Mouse (Mus musculus): ENCODE data around the gene Sec24b. TPM values are rescaled to one million over a fixed set of nuclear protein-coding genes. Genes with fewer than 3 reads are reported as not detected.

Gene Sec24b
- polyA plus RNA-seq, 1 experiment from 2014 or later, result 33.6 TPM

GRCm38 (mm10) chr3:130052541-130053298 is 8.6 kb downstream of the Sec24b start:
- Histone ChIP-seq H3K9me3 (ENCODE audit: control insufficient read depth, low read length) (no peaks in the 10 kb centered on the region), H3K4me2 (ENCODE audit: low read depth, severe bottlenecking) (no peak overlapping the region), H3K27me3 (ENCODE audit: control insufficient read depth, insufficient read depth, low read length) (no peaks in the 10 kb centered on the region), H3K36me3 (ENCODE audit: control insufficient read depth, insufficient read depth, low read length) (peaks cover 4% of the 10 kb centered on the region; the same call in 1 of the 2 replicates), H3K4me3 (ENCODE audit: low read depth, low read length) (no peak overlapping the region), H3K9ac (ENCODE audit: low read length) (no peak overlapping the region), H3K4me1 (ENCODE audit: control insufficient read depth, insufficient read depth, low read length) (no peaks in the 10 kb centered on the region), H3K27ac (replicated peaks; ENCODE audit: low read depth, low read length) (no peak overlapping the region)
- DNase-seq (ENCODE audit: low spot score) (no peak), ATAC-seq (ENCODE audit: insufficient number of reproducible peaks, low FRiP score, low TSS enrichment, low read depth) (no peak)
- WGBS, result 88% methylated on average over 6 of the region's 6 CpGs

- H3K4me2 ChIP-seq (ENCODE audit: low read depth, severe bottlenecking), result no peak overlapping the region
- H3K9me3 ChIP-seq (ENCODE audit: control insufficient read depth, low read length), result no peaks in the 10 kb centered on the region
- H3K9ac ChIP-seq (ENCODE audit: low read length), result no peak overlapping the region
- no peak overlapping the region for H3K4me3 ChIP-seq (ENCODE audit: low read depth, low read length)
- DNase-seq (ENCODE audit: low spot score), result no peak
- H3K27me3 ChIP-seq (ENCODE audit: control insufficient read depth, insufficient read depth, low read length), result no peaks in the 10 kb centered on the region
- 84% methylated on average over 8 of the region's 8 CpGs for WGBS
- H3K4me1 ChIP-seq (ENCODE audit: control insufficient read depth, insufficient read depth, low read length), result no peaks in the 10 kb centered on the region
- no peak overlapping the region for H3K27ac ChIP-seq (replicated peaks; ENCODE audit: low read depth, low read length)
- H3K36me3 ChIP-seq (ENCODE audit: control insufficient read depth, insufficient read depth, low read length), result peaks cover 2% of the 10 kb centered on the region; the same call in 1 of the 2 replicates
- no peak for ATAC-seq (ENCODE audit: insufficient number of reproducible peaks, low FRiP score, low TSS enrichment, low read depth)
Measured at GRCm38 (mm10) chr3:130052116-130052515, 9.2 kb downstream of the Sec24b start.

GRCm38 (mm10) chr3:130040711-130041110 is 20.6 kb downstream of the Sec24b start:
- DNase-seq (ENCODE audit: low spot score) (no peak), ATAC-seq (ENCODE audit: insufficient number of reproducible peaks, low FRiP score, low TSS enrichment, low read depth) (no peak)
- H3K27me3 ChIP-seq (ENCODE audit: control insufficient read depth, insufficient read depth, low read length), result no peaks in the 10 kb centered on the region
- no peak overlapping the region for H3K27ac ChIP-seq (replicated peaks; ENCODE audit: low read depth, low read length)
- peaks cover 12% of the 10 kb centered on the region for H3K36me3 ChIP-seq (ENCODE audit: control insufficient read depth, insufficient read depth, low read length)
- H3K4me2 ChIP-seq (ENCODE audit: low read depth, severe bottlenecking), result no peak overlapping the region
- no peak overlapping the region for H3K4me3 ChIP-seq (ENCODE audit: low read depth, low read length)
- no peak overlapping the region for H3K9ac ChIP-seq (ENCODE audit: low read length)
- no peaks in the 10 kb centered on the region for H3K4me1 ChIP-seq (ENCODE audit: control insufficient read depth, insufficient read depth, low read length)
- 96% methylated on average over 5 of the region's 5 CpGs for WGBS
- peaks cover 3% of the 10 kb centered on the region for H3K9me3 ChIP-seq (ENCODE audit: control insufficient read depth, low read length)

GRCm38 (mm10) chr3:130040017-130040416 is 21.3 kb downstream of the Sec24b start:
- H3K36me3 ChIP-seq (ENCODE audit: control insufficient read depth, insufficient read depth, low read length), result peaks cover 12% of the 10 kb centered on the region
- ATAC-seq (ENCODE audit: insufficient number of reproducible peaks, low FRiP score, low TSS enrichment, low read depth) (no peak), DNase-seq (ENCODE audit: low spot score) (no peak)
- H3K9ac ChIP-seq (ENCODE audit: low read length), result no peak overlapping the region
- no peak overlapping the region for H3K27ac ChIP-seq (replicated peaks; ENCODE audit: low read depth, low read length)
- H3K27me3 ChIP-seq (ENCODE audit: control insufficient read depth, insufficient read depth, low read length), result no peaks in the 10 kb centered on the region
- H3K4me2 ChIP-seq (ENCODE audit: low read depth, severe bottlenecking), result no peak overlapping the region
- whole genome bisulfite sequencing, result 93% methylated on average over 4 of the region's 4 CpGs
- no peak overlapping the region for H3K4me3 ChIP-seq (ENCODE audit: low read depth, low read length)
- H3K9me3 ChIP-seq (ENCODE audit: control insufficient read depth, low read length), result peaks cover 3% of the 10 kb centered on the region
- H3K4me1 ChIP-seq (ENCODE audit: control insufficient read depth, insufficient read depth, low read length), result no peaks in the 10 kb centered on the region

- Histone ChIP-seq H3K4me2 (ENCODE audit: low read depth, severe bottlenecking) (no peak overlapping the region), H3K4me3 (ENCODE audit: low read depth, low read length) (no peak overlapping the region), H3K9ac (ENCODE audit: low read length) (no peak overlapping the region), H3K9me3 (ENCODE audit: control insufficient read depth, low read length) (no peaks in the 10 kb centered on the region), H3K36me3 (ENCODE audit: control insufficient read depth, insufficient read depth, low read length) (peaks cover 3% of the 10 kb centered on the region; the same call in 1 of the 2 replicates), H3K27me3 (ENCODE audit: control insufficient read depth, insufficient read depth, low read length) (no peaks in the 10 kb centered on the region), H3K4me1 (ENCODE audit: control insufficient read depth, insufficient read depth, low read length) (no peaks in the 10 kb centered on the region), H3K27ac (replicated peaks; ENCODE audit: low read depth, low read length) (no peak overlapping the region)
- ATAC-seq (ENCODE audit: insufficient number of reproducible peaks, low FRiP score, low TSS enrichment, low read depth), result no peak
- WGBS, result 94% methylated on average over 5 of the region's 5 CpGs
- DNase-seq (ENCODE audit: low spot score), result no peak
Measured at GRCm38 (mm10) chr3:130028741-130029140, 32.6 kb downstream of the Sec24b start.

GRCm38 (mm10) chr3:130026181-130026580 is 35.2 kb downstream of the Sec24b start:
- no peak for ATAC-seq (ENCODE audit: insufficient number of reproducible peaks, low FRiP score, low TSS enrichment, low read depth)
- Histone ChIP-seq H3K9ac (ENCODE audit: low read length) (no peak overlapping the region), H3K36me3 (ENCODE audit: control insufficient read depth, insufficient read depth, low read length) (peaks cover 3% of the 10 kb centered on the region; the same call in 1 of the 2 replicates), H3K4me2 (ENCODE audit: low read depth, severe bottlenecking) (no peak overlapping the region), H3K4me1 (ENCODE audit: control insufficient read depth, insufficient read depth, low read length) (no peaks in the 10 kb centered on the region), H3K9me3 (ENCODE audit: control insufficient read depth, low read length) (no peaks in the 10 kb centered on the region), H3K27me3 (ENCODE audit: control insufficient read depth, insufficient read depth, low read length) (no peaks in the 10 kb centered on the region), H3K4me3 (ENCODE audit: low read depth, low read length) (no peak overlapping the region), H3K27ac (replicated peaks; ENCODE audit: low read depth, low read length) (no peak overlapping the region)
- DNase-seq (ENCODE audit: low spot score), result no peak
- WGBS, result 96% methylated on average over 10 of the region's 10 CpGs

- Histone ChIP-seq H3K9ac (ENCODE audit: low read length) (no peak overlapping the region), H3K27ac (replicated peaks; ENCODE audit: low read depth, low read length) (no peak overlapping the region), H3K4me3 (ENCODE audit: low read depth, low read length) (no peak overlapping the region), H3K36me3 (ENCODE audit: control insufficient read depth, insufficient read depth, low read length) (peaks cover 3% of the 10 kb centered on the region; the same call in 1 of the 2 replicates), H3K4me2 (ENCODE audit: low read depth, severe bottlenecking) (no peak overlapping the region), H3K27me3 (ENCODE audit: control insufficient read depth, insufficient read depth, low read length) (no peaks in the 10 kb centered on the region), H3K9me3 (ENCODE audit: control insufficient read depth, low read length) (no peaks in the 10 kb centered on the region), H3K4me1 (ENCODE audit: control insufficient read depth, insufficient read depth, low read length) (no peaks in the 10 kb centered on the region)
- WGBS, result 92% methylated on average over 8 of the region's 8 CpGs
- ATAC-seq (ENCODE audit: insufficient number of reproducible peaks, low FRiP score, low TSS enrichment, low read depth), result no peak
- no peak for DNase-seq (ENCODE audit: low spot score)
Measured at GRCm38 (mm10) chr3:130025556-130025955, 35.8 kb downstream of the Sec24b start.

GRCm38 (mm10) chr3:130012943-130013342 is 48.4 kb downstream of the Sec24b start:
- H3K4me3 ChIP-seq (ENCODE audit: low read depth, low read length), result no peak overlapping the region
- no peak overlapping the region for H3K9ac ChIP-seq (ENCODE audit: low read length)
- H3K4me1 ChIP-seq (ENCODE audit: control insufficient read depth, insufficient read depth, low read length), result 0 out of 2 replicates have a peak, but pooled peaks cover 2% of the 10 kb centered on the region
- no peak overlapping the region for H3K4me2 ChIP-seq (ENCODE audit: low read depth, severe bottlenecking)
- no peaks in the 10 kb centered on the region for H3K27me3 ChIP-seq (ENCODE audit: control insufficient read depth, insufficient read depth, low read length)
- WGBS, result 88% methylated on average over 2 of the region's 2 CpGs
- ATAC-seq (ENCODE audit: insufficient number of reproducible peaks, low FRiP score, low TSS enrichment, low read depth) (no peak), DNase-seq (ENCODE audit: low spot score) (no peak)
- no peaks in the 10 kb centered on the region for H3K9me3 ChIP-seq (ENCODE audit: control insufficient read depth, low read length)
- peaks cover 5% of the 10 kb centered on the region; the same call in 1 of the 2 replicates for H3K36me3 ChIP-seq (ENCODE audit: control insufficient read depth, insufficient read depth, low read length)
- H3K27ac ChIP-seq (replicated peaks; ENCODE audit: low read depth, low read length), result no peak overlapping the region
